Mouse (Mus musculus): ENCODE data around the gene Clcn5.

Gene Clcn5

DNA sequence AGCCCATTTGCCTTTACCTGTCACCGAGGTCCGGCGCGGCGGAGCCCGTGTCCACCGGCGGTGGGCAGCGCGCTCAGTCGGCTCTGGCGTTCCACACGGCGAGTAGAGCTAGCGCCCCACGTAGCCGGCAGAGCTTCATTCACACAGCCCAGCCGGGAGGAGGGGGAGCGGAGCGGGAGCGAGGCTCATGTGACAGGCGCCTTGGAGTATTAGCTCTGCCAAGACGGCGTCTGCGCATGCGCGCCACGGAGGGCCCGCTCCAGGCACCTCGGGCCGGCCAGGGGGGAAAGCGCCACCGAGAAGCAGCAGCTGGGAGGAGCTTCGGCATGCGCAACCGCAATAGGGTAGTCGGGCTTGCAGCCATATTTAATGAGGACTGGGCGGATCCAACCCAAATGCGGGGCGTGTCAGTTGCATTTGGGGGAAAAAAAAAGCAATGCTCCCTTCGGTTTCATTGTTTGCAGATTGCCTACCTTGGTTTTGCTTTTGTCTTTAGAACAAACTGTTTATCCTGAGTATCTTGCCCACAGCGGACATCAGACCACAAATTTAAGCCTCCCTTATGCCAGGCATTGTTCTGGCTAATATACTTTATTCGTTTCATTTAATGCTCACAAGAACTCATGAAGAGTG, at the start of gene Clcn5:
Gene Clcn5, minus strand, starts transcription at position 270 of the 633 bp plus-strand sequence.
- DNase-seq (ENCODE audit: low spot score in 2 of 2): peak; percentile 72 to 93

DNA sequence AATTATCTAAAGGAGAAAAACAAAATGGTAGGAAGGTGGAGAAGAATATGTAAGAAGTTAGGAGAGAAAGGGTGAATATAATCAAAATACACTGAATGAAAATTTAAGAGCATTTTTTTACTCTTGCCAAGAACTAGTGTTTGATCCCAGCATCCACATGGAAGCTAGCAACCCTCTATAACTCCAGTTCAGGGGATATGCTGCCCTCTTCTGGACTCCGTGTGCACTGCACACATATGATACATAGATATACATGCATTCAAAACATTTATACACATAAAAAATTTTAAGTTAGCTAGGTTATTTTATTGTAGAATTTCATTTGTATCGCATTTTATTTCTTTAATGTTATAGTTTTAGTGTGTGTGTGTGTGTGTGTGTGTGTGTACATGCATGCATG, 6.3 kb upstream of the Clcn5 start:
- DNase-seq (ENCODE audit: low spot score in 2 of 2): no peak

DNA sequence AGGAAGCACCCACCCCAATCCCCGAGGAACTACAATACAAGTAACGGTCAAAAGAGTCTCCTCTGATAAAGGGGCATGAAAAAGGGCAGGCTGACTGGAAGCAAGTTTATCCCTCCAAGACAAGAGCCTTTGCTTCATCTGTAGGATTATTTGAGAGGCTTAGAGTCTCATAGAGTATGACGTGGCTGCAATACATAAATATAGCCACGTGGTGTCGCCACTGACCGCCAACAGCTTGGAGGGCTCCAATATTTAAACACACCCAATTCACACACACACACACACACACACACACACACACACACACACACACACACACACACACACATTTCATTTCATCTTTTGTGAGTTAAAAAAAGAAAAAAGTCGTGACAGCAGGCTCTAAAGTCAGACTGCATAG, 3.1 kb upstream of the Clcn5 start:
- peak; percentile 3 to 24 for DNase-seq (ENCODE audit: low spot score in 2 of 2)

DNA sequence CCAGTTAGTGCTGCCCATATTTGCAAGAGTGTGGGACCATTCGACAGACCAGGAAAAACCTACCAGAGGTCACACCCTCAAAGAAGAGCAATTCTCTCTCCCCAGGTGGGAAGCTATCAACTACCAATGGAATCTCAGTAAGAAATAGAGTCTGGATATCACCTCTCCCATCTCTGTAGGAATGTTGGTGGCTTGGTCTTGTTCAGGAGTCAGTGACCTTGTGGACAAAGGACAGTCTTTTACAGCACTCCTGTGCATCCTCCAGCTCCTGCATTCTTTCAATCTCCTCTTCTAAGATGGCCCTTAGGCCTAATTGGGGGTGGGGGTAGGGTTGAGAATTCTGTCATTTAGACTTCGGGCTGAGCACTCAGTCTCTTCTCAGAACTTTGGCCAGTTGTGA, 1.4 kb upstream of the Clcn5 start:
- no peak for DNase-seq (ENCODE audit: low spot score in 2 of 2)

DNA sequence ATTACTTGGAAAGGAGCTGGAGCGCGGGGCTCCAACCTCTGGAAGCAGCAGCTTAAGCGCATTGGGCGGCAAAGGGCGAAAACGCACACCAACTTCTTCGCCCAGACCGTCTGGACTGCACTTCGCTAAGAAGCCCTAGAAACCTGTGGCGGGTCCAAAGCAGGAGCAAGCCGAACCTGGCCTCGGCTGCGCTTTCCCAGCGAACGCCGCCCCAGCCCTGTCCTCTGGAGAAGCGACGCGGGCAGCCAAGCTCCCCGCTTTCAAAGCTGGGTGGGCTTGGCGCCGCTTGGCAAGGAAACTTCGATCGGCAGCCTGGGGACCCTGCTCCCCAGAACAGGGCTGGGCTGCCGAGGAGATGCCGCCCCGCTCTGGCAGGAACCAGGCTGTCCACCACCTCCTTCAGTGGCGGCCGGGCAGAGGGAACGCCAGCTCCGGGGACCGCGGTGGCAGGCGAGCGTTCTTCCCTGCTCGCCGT, 570 bp downstream of the Clcn5 start:
- DNase-seq (ENCODE audit: low spot score in 2 of 2): peak in 1 of 2 experiments; percentile 31

DNA sequence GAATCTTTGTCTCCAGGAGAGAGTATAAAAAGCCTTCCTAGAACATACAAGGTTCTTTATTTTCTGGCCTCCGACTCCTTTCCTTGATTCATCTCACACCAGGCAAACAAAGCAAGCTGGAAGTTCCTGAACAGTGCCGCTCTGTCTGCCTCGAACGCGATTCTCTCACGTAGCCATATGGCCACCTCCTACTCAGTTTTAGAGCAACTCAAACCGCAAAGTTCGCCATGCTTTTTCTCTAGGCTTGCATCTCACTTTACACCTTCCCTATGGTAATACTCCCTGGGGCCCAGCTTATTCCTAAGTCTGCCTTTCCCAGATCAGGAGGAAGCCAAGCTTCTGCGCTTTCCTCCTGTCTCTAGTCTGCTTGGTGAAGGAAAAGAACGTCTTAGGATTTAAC, 4.0 kb downstream of the Clcn5 start:
- no peak for DNase-seq (ENCODE audit: low spot score in 2 of 2)

DNA sequence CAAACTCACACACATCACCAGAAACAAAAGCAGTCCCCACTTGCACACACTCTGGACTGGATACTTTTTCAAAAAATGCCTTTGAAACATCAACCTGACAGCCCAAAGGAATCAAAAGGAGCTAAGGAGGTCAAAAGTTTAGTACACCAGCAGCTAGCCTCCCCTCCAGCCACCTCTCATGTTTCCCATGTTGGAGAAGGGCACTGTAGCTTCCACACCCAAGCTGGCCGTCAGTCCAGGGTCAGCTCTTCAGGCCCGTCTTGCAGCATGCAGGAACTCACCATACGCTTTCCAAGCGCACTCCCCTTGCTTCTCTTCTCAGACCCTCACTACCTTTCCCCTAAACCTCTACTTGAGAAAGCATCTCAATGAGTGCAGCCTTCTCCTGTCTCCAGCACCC, 4.5 kb downstream of the Clcn5 start:
- DNase-seq (ENCODE audit: low spot score in 2 of 2): no peak

DNA sequence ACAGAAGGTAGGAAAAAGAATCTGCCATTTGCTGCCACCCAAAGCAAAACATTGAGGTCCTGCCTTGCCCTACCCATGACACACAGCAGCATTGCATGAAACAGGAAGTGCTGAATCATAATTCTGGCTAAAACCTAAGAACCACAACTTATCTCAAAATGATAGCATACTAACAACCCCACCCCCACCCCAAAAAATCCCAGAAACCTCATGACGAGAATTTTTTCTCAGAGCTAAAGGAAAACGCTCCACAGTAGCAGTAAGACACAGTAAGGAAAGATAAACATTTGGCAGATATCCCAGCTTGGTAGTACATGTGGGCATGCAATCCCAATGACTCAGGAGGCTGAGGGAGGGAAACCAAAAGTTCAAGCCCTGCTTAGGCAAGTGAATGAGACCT, 10.9 kb downstream of the Clcn5 start:
- DNase-seq (ENCODE audit: low spot score in 2 of 2): no peak

DNA sequence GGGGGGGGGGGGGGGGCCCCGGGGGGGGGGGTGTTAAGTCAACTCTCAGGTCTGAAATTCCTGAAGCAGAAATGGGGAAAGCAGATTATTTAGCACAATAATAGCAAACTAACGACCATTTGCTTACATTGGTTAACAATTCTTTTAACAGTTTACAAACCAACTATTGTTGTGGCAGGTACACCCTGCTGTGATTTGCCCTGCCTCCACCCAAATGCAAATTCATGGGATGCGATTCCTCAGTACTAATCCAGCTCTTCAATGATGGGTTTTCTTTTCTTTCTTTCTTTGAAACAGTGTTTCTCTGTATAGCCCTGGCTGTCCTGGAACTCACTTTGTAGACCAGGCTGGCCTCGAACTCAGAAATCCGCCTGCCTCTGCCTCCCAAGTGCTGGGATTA, 12.3 kb downstream of the Clcn5 start:
- DNase-seq (ENCODE audit: low spot score in 2 of 2): no peak

DNA sequence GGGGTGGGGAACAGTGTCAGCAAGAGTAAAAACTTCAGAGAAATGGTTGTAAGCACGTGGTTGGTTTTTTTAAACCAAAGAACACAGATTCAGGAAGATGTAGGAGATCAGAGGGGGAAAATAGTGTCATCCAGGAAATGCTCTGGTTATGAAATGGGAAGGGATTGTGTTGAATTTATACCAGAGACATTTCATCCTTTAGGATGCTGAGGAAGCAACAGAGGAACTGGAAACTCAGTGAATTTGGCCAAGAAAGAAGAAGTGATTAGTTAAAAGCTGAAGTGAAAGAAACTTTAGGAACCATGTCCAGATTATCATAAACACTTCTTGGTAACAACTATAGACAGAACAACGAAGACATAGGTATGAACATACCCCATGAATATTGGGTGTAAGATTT, 26.2 kb downstream of the Clcn5 start:
- DNase-seq (ENCODE audit: low spot score in 2 of 2): no peak

DNA sequence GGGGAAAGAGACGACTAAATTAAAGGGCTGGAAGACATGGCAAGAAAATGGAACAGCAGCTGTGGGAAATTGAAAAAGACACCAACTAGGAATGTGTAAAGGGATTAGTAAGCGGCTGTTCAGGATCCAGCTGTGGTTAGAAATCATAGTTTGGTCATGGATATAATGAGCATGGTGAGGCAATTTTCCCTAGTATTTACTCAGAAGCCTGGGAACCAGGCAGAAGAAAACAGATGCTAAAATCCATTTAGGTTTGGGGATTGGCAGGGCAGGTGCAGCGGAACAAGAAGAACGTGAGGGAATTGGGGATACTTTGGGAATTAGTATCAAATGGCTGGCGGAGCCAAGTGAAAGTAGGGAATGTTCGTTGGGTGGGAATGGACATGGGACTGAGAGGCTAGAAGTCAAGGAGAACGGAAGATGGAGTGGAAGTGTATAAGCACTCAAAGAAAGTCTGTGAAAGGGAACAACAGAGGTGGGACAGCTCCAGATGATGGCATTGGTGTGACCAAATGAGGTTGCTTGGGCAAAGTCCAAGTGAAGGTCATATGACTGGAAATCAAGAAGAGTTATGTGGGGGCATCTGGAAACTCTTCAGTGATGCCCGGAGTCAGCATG, 26.9 kb downstream of the Clcn5 start:
- DNase-seq (ENCODE audit: low spot score in 2 of 2): no peak

DNA sequence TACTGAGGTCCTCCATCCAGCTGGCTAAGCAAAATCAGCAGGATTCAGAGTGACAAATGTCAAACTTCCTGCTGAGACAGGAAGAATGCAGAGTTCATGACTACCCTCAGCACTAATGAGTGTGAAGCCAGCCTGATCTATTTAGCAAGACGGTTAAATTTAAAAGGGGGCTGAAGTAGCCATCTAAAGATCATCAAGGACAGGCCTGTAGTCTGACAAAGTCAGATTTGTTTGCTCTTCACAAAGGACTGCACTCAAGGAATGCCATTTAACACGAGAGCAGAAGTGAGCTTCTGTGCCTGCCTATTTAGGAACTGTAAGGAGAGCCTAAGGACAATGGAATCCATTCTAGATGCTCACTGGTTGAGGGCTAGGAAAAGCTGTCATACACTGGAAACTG, 30.2 kb downstream of the Clcn5 start:
- no peak for DNase-seq (ENCODE audit: low spot score in 2 of 2)

DNA sequence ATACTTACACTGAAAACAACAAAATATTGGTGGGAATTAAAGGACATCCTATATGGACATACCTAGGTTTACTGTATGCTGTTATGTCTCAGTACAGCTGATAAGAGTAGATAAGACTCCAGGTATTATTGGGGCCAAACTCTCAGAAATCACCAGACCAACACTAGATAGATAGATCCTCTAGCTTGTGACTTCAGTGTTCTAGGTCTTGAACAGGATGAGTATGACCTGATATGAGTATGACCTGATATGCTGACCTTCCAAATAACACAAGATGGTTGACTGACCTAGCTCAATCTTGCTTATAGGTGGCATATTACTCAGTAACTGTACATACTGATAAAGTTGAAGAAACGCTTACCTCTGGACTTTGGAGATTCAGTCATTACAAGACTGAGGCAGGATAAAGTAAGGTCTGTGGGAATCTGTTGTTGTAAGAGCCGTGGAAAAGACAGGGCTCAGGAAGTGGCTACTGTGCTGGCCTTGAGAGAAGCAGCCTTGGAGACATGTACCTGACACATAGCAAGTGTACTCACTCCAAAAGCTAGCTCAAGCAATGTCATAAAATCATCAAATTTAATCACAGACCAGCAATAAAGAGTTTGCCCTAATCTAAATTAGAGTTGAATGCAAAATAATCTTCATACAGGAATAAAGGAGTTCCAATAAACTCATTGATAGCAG, 32.0 kb downstream of the Clcn5 start:
- no peak for DNase-seq (ENCODE audit: low spot score in 2 of 2)

DNA sequence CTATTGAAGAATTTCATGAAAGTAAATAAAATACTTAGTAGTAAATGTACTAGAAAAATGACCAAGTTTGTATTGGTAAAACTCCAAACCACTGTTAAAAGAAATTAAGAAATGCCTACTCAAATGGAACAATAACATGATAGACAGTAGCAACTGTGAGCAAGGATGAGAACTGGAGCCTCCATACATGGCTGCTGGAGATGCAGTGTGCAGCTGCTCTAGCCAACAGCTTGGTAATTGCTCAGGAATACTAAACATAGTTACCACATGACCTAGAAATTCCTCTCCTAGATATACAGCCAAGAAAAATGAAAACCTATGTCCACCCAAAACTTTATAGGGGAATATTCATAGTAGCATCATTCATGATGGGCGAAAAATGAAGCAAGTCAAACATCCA, 36.5 kb downstream of the Clcn5 start:
- DNase-seq (ENCODE audit: low spot score in 2 of 2): no peak

DNA sequence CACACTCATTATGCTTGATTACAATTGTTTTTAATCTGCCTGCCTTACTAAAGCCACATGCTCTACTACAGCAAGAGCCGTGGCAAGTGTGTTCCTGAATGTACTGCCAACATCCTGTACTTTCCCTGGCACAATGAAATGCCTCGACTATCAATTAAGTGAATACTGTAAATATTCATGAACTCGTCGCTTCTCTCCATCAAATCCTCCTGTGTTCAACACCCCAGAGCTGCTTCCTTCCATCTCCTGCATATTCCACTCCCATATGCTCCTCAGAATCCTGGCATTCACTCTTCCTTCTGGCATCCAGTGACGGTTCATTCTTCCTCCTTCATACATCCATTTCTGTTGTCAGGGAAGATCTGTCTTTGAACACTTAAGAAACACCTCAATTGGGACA, 39.4 kb downstream of the Clcn5 start:
- DNase-seq (ENCODE audit: low spot score in 2 of 2): no peak

DNA sequence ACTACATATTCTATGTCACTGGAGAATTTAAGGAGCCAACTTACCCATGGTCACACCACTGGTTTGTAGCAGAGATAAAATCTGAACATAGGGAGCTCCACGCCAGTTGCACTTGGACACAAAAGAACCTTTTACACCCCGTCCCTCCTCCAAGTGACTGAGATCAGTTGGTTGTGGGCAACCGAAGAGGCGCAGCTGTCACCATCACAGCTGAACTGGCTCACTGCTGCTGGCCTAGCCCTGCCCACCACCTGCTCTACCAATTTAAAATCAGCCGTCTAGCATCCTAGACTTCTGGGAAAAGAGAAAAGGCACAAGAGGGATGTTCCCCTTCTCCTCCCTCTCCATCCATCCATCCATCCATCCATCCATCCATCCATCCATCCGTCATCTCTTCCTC, 42.6 kb downstream of the Clcn5 start:
- DNase-seq (ENCODE audit: low spot score in 2 of 2): no peak

DNA sequence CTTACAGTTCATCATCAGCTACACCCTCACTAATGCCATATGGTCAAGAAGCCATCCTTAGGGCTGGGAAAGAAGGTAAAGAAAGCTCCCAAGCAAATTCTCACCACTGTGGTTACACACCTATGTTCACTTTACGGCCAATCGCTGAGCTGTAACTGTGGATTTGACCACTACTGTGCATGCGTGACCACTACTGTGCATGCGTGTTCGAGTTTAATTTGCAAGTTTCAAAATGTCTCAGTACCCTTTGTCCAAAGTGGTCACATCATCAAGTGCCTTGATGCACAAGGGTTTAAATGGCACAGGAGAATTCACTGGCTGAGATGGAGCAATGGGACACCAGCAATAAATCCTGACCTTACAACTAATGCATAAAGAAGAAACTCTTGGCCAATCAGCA, 58.0 kb downstream of the Clcn5 start:
- no peak for DNase-seq (ENCODE audit: low spot score in 2 of 2)

DNA sequence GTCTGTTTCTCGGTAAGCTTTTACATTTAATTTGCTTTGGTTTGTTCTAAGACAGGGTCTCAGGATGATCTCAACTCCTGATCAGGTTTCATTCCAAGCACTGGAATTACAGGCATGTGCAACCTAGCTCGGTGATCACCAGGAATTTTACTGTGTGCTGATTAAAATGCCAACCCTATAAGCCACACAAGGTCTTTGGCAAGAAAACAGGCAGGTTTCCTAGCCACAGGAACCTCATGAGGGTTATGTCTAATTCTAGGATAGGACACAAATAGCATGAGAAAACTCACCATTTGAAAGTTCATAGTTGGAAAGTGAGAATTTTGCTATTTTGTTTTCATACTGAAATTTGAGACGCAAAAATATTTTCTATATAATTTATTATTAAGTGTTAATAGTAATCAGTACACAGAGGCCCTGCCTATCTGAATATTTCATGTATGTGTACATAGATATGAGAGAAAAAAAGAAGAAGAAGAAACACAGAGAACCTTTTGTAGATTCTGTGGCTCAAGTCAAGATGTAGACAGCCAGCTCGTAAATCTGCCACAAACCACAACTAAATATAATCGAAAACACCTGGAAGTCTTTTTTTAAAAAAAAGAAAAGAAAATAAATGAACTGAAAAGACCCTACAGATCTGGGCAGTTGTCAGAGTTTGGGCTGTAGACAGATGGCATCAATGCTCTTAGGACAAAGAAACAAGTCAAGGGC, 58.6 kb downstream of the Clcn5 start:
- no peak for DNase-seq (ENCODE audit: low spot score in 2 of 2)

DNA sequence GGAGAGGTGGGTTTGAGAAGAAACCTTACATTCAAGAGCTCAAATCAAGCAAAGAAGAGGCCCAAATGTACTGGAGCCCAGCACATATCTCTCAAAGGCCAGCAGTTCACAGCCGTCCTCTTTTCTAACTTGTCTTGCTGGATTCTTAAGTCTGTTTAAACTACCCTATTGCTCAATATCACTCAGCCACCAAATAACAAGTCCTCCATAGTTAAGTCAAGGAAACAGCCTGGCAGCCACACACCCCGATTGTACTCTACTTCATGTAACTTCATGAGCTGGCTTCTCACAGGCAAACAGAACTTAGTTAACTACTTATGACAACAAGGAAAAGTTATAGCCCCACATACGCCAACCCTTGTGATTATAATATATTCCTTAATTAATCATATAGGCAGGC, 59.4 kb downstream of the Clcn5 start:
- no peak for DNase-seq (ENCODE audit: low spot score in 2 of 2)

DNA sequence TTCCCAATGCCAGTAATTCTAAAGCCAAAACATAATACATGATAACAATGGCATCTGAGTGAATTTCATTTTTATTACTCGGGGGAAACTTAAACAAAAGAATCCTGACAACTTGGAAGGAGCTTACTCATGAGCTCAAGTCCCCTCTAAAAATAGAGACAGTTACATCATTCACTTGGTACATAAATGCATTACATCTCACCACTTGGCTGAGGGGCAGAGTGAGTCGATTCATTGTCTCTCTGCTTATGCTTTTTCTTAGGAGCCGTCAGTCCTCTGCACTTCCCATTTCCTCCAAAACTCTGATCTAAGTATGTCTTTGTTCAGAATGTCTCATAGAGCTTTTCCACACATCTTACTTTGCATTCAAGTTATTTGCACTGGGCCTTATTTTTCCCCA, 63.1 kb downstream of the Clcn5 start:
- DNase-seq (ENCODE audit: low spot score in 2 of 2): no peak

DNA sequence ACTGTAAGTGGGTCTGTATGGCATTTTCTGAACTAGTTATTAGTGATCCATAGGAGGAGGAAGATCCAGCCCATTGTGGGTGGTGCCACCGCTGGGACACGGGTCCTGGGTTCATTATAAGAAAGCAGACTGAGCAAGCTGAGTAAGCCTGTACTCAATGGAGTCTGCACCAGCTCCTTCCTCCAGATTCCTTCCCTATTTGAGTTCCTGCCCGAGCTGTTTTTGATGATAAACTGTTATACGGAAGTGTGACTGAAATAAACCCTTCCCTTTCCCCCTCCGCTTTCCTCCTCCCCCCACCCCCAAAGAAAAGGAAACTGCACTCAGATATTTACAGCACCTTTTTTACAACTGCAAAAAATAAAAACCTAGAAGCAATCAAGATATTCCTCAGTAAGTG, 115.1 kb downstream of the Clcn5 start:
- no peak for DNase-seq (ENCODE audit: low spot score in 2 of 2)

DNA sequence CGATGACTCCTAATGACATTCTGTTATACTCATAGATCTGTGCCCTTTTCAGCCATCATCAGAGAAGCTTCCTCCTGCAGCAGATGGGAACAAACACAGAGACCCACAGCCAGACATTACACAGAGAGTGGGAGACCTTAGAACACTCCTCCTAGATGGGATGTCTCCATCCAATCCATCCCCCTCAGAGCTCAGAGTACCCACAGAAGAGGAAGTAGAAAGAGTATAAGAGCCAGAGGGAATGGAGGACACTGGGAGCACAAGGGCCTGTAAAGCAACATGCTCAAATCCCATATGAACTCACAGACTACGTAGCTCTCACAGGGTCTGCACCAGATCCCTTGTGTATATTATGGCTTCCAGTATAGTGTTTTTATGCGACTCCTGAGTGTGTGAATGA, 115.6 kb downstream of the Clcn5 start:
- DNase-seq (ENCODE audit: low spot score in 2 of 2): no peak

DNA sequence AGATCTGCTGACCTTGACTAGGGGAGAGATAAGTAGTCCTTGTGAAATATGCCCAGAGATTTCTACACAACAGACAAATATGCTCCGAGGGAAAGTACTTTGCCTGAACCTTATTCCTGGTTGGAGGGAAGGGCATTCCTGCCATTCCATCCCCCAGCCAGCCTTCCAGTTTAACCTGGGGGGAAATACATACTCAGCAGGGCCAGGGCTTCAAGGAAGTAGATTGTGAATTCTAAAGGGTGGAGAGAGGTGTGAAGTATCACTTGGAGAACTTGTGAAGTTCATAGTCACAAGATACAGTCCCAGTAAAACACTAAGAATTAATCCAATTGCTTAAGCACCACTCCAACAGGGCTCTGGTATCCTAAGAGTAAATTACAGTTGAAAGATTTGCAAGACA, 121.3 kb downstream of the Clcn5 start:
- DNase-seq (ENCODE audit: low spot score in 2 of 2): no peak
